Mouse (Mus musculus): ENCODE data around the gene Gcm2.

Gcm2 gene

GRCm38 (mm10) chr13:41110935-41111334 is at the start of gene Gcm2:
Gene Gcm2 (minus strand): TSS chr13:41111035.
- DNase-seq (ENCODE audit: extremely low read depth, insufficient read length, low spot score), result no peak

- no peak for DNase-seq (ENCODE audit: extremely low read depth, insufficient read length, low spot score)
These were observed 47.6 kb upstream of the Gcm2 start for GRCm38 (mm10) chr13:41158426-41158825.

- no peak for DNase-seq (ENCODE audit: extremely low read depth, insufficient read length, low spot score)
These were observed 42.3 kb upstream of the Gcm2 start for GRCm38 (mm10) chr13:41153146-41153545.

- DNase-seq (ENCODE audit: extremely low read depth, insufficient read length, low spot score), result peak; percentile 3
These were observed 35.4 kb upstream of the Gcm2 start for GRCm38 (mm10) chr13:41146271-41146670.

- no peak for DNase-seq (ENCODE audit: extremely low read depth, insufficient read length, low spot score)
These were observed 34.7 kb upstream of the Gcm2 start for GRCm38 (mm10) chr13:41145433-41145970.

GRCm38 (mm10) chr13:41134901-41135300 is 24.1 kb upstream of the Gcm2 start:
- DNase-seq (ENCODE audit: extremely low read depth, insufficient read length, low spot score), result no peak

- no peak for DNase-seq (ENCODE audit: extremely low read depth, insufficient read length, low spot score)
These were observed 18.2 kb upstream of the Gcm2 start for GRCm38 (mm10) chr13:41129061-41129460.

GRCm38 (mm10) chr13:41128326-41128725 is 17.5 kb upstream of the Gcm2 start:
- DNase-seq (ENCODE audit: extremely low read depth, insufficient read length, low spot score), result no peak

GRCm38 (mm10) chr13:41123666-41124225 is 12.9 kb upstream of the Gcm2 start:
- no peak for DNase-seq (ENCODE audit: extremely low read depth, insufficient read length, low spot score)

- no peak for DNase-seq (ENCODE audit: extremely low read depth, insufficient read length, low spot score)
These were observed 8.5 kb upstream of the Gcm2 start for GRCm38 (mm10) chr13:41119152-41119945.

GRCm38 (mm10) chr13:41113940-41114339 is 3.1 kb upstream of the Gcm2 start, which contains the start of gene Sycp2l:
Gene Sycp2l (plus strand): TSS chr13:41114307.
- DNase-seq (ENCODE audit: extremely low read depth, insufficient read length, low spot score), result no peak

- no peak for DNase-seq (ENCODE audit: extremely low read depth, insufficient read length, low spot score)
These were observed 5.3 kb downstream of the Gcm2 start for GRCm38 (mm10) chr13:41105541-41105940.

- no peak for DNase-seq (ENCODE audit: extremely low read depth, insufficient read length, low spot score)
These were observed 6.9 kb downstream of the Gcm2 start for GRCm38 (mm10) chr13:41103841-41104525.

GRCm38 (mm10) chr13:41100031-41100430 is 10.8 kb downstream of the Gcm2 start:
- no peak for DNase-seq (ENCODE audit: extremely low read depth, insufficient read length, low spot score)

- no peak for DNase-seq (ENCODE audit: extremely low read depth, insufficient read length, low spot score)
These were observed 12.5 kb downstream of the Gcm2 start for GRCm38 (mm10) chr13:41098325-41098724.

GRCm38 (mm10) chr13:41097324-41098058 is 13.3 kb downstream of the Gcm2 start:
- no peak for DNase-seq (ENCODE audit: extremely low read depth, insufficient read length, low spot score)

GRCm38 (mm10) chr13:41094160-41094559 is 16.7 kb downstream of the Gcm2 start:
- no peak for DNase-seq (ENCODE audit: extremely low read depth, insufficient read length, low spot score)

GRCm38 (mm10) chr13:41091271-41091670 is 19.6 kb downstream of the Gcm2 start:
- DNase-seq (ENCODE audit: extremely low read depth, insufficient read length, low spot score), result no peak

- DNase-seq (ENCODE audit: extremely low read depth, insufficient read length, low spot score), result no peak
These were observed 22.1 kb downstream of the Gcm2 start for GRCm38 (mm10) chr13:41088746-41089145.

- no peak for DNase-seq (ENCODE audit: extremely low read depth, insufficient read length, low spot score)
These were observed 25.7 kb downstream of the Gcm2 start for GRCm38 (mm10) chr13:41085140-41085539.

- DNase-seq (ENCODE audit: extremely low read depth, insufficient read length, low spot score), result no peak
These were observed 26.3 kb downstream of the Gcm2 start for GRCm38 (mm10) chr13:41084521-41084920.

All from 3134 (cell line).